Mouse (Mus musculus) stomach, postnatal 0 days (tissue): ENCODE data around the gene Pik3cg. TPM values are rescaled to one million over a fixed set of nuclear protein-coding genes. Genes with fewer than 3 reads are reported as not detected.
"Not testable (repeated sequence)": the region's sequence is repeated elsewhere in the genome, so short reads cannot be mapped to it uniquely, and the experiment has no call there.

Experiments used
- ATAC-seq: fragments of 200-750 bp; cut with Nextera tagmentation; 2 replicates; pipeline ENCODE4 v1.8.0; 2017; ENCODE audit not compliant: low FRiP score, low TSS enrichment
- DNase-seq: peaks from one replicate; pipeline ENCODE4 v3.0.0-alpha.2; 2016; ENCODE audit warnings: low spot score
- H3K27ac ChIP-seq: fragments of 300-500 bp; sonication (generic); replicated peaks from 2 replicates; pipeline ENCODE4 v1.5.1; 2014; ENCODE audit warnings: mild to moderate bottlenecking, control low read depth
- H3K27me3 ChIP-seq: fragments of 300-500 bp; sonication (generic); 2 replicates; pipeline ENCODE4 v1.6.1; 2014; ENCODE audit warnings: low read length; ENCODE audit not compliant: control insufficient read depth, insufficient read depth
- H3K36me3 ChIP-seq: fragments of 300-500 bp; sonication (generic); 2 replicates; pipeline ENCODE4 v1.6.1; 2014; ENCODE audit warnings: low read length, mixed read lengths; ENCODE audit not compliant: control insufficient read depth, insufficient read depth
- H3K4me1 ChIP-seq: fragments of 300-500 bp; sonication (generic); replicated peaks from 2 replicates; pipeline ENCODE4 v1.6.1; 2014; ENCODE audit warnings: antibody characterized with exemption; ENCODE audit not compliant: control insufficient read depth, insufficient read depth
- H3K4me2 ChIP-seq: fragments of 300-500 bp; sonication (generic); replicated peaks from 2 replicates; pipeline ENCODE4 v1.6.1; 2014; ENCODE audit warnings: low read depth, mild to moderate bottlenecking, control low read depth, moderate library complexity
- H3K4me3 ChIP-seq: fragments of 300-500 bp; sonication (generic); 2 replicates; pipeline ENCODE4 v1.5.1; 2014; ENCODE audit warnings: low read depth, low read length, control low read depth
- H3K9ac ChIP-seq: fragments of 300-500 bp; sonication (generic); 2 replicates; pipeline ENCODE4 v1.6.1; 2014; ENCODE audit warnings: mild to moderate bottlenecking, low read length, control low read depth, mixed read lengths
- H3K9me3 ChIP-seq: fragments of 300-500 bp; sonication (generic); 2 replicates; pipeline ENCODE4 v1.6.1; 2016; ENCODE audit warnings: low read length; ENCODE audit not compliant: control insufficient read depth
- CTCF ChIP-seq: IDR thresholded peaks from 2 replicates; pipeline ENCODE4 v1.5.1; 2016; ENCODE audit warnings: antibody characterized with exemption, low read depth, mild to moderate bottlenecking, moderate library complexity
- EP300 ChIP-seq: optimal IDR thresholded peaks from 2 replicates; pipeline ENCODE3; 2016; ENCODE audit warnings: antibody characterized with exemption
- WGBS: fragments of 180-500 bp; shearing (Covaris S2); extraction: QIAGEN DNeasy Blood & Tissue Kit; methylation state at CpG from one replicate; pipeline ENCODE4 v1.1.7; 2014; 5-methylcytosine and 5-hydroxymethylcytosine counted together
- polyA plus RNA-seq: library from polyadenylated mRNA; unstranded; fragments of >200 nt; fragmentation: Nextera tagmentation; extraction: Ambion mirVana; gene quantifications from 2 replicates; pipeline ENCODE4 v1.2.1, GENCODE M21; 2015

The Pik3cg gene
- polyA plus RNA-seq, result 1.6 TPM in 2 replicates

- H3K9ac ChIP-seq, result no peak within 1 kb of the TSS
- 31% methylated on average over 22 of the region's 22 CpGs for WGBS
- peak within 1 kb of the TSS; percentile 52 for H3K4me2 ChIP-seq
- H3K4me1 ChIP-seq, result no peaks in the 10 kb centered on the region
- no peaks in the 10 kb centered on the region for H3K9me3 ChIP-seq
- ATAC-seq (peak; percentile 66; the same call in 1 of the 2 replicates), DNase-seq (peak; percentile 50)
- TF ChIP-seq EP300 (no peak), CTCF (no peak)
- no peak within 1 kb of the TSS; the same call in 1 of the 2 replicates for H3K27ac ChIP-seq
- H3K4me3 ChIP-seq, result peak within 1 kb of the TSS; percentile 24; the same call in 1 of the 2 replicates
- H3K27me3 ChIP-seq, result no peaks in the 10 kb centered on the region
- no peaks in the 10 kb centered on the region for H3K36me3 ChIP-seq
These were observed at the start of gene Pik3cg for GRCm38 (mm10) chr12:32207948-32208891. Gene Pik3cg, minus strand, starts transcription at chr12:32208659.

- 71% methylated on average over 2 of the region's 2 CpGs for WGBS
- Histone ChIP-seq H3K9me3 (no peaks in the 10 kb centered on the region), H3K4me1 (no peaks in the 10 kb centered on the region), H3K27ac (no peak overlapping the region), H3K9ac (no peak overlapping the region), H3K4me3 (no peak overlapping the region), H3K27me3 (no peaks in the 10 kb centered on the region), H3K36me3 (no peaks in the 10 kb centered on the region), H3K4me2 (no peak overlapping the region)
- ATAC-seq (no peak), DNase-seq (no peak)
- no peak for TF ChIP-seq EP300
- TF ChIP-seq CTCF, result no peak
These were observed 40.0 kb upstream of the Pik3cg start for GRCm38 (mm10) chr12:32248483-32248882.

DNA sequence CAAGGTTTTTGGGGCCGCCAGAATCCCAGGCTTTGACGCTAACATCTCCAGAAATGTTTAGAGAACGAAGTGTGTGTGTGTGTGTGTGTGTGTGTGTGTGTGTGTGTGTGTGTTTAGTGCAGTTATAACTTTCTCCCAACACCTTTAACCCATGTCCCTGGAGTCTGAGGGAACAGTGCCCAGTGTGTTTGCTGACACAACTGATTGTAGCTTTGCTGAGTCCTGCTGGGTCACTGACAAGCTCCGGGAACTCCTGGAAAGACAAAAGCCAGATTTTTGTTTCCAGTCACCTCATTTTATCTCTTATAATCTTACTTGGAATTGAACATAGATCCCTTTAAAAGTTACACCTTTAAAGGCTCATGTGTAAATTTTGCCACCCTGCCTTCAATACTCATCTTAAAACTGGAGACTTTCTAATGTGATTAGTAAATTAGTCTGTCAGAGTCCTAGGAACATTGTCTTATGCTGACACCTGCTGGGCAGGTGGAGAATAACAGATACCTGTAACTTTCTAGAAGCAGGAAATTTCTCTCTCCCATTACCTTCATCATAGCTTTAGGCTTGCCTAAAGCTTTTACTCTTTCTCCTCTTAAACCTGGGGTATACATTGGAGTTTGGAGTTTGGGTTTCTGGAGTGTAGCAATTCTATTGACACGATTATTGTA lies 37.2 kb upstream of the Pik3cg start:
- no peak overlapping the region for H3K27ac ChIP-seq
- no peaks in the 10 kb centered on the region for H3K36me3 ChIP-seq
- H3K27me3 ChIP-seq, result no peaks in the 10 kb centered on the region
- no peaks in the 10 kb centered on the region for H3K9me3 ChIP-seq
- 41% methylated on average over 5 of the region's 5 CpGs for WGBS
- no peak overlapping the region for H3K9ac ChIP-seq
- no peak overlapping the region for H3K4me2 ChIP-seq
- ATAC-seq, result no peak
- no peak overlapping the region for H3K4me3 ChIP-seq
- TF ChIP-seq CTCF, result peak; percentile 82
- no peak for TF ChIP-seq EP300
- H3K4me1 ChIP-seq, result no peaks in the 10 kb centered on the region
- peak; percentile 50 for DNase-seq

- H3K27ac ChIP-seq, result no peak overlapping the region
- DNase-seq, result no peak
- no peaks in the 10 kb centered on the region for H3K4me1 ChIP-seq
These were observed 35.1 kb upstream of the Pik3cg start for GRCm38 (mm10) chr12:32243586-32243985.

GRCm38 (mm10) chr12:32239134-32239533 lies 30.7 kb upstream of the Pik3cg start:
- H3K36me3 ChIP-seq, H3K27me3 ChIP-seq, DNase-seq, H3K27ac ChIP-seq, H3K4me3 ChIP-seq, H3K4me2 ChIP-seq, H3K9me3 ChIP-seq, H3K9ac ChIP-seq, ATAC-seq, H3K4me1 ChIP-seq: not testable (repeated sequence)
- WGBS, result 69% methylated on average over 3 of the region's 3 CpGs

More at GRCm38 (mm10) chr12:32243586-32243985, 35.1 kb upstream of the Pik3cg start:
- H3K9me3 ChIP-seq, result no peaks in the 10 kb centered on the region
- H3K27me3 ChIP-seq, result no peaks in the 10 kb centered on the region
- 60% methylated on average over 1 of the region's 1 CpGs for WGBS
- H3K4me3 ChIP-seq, result no peak overlapping the region
- H3K9ac ChIP-seq, result no peak overlapping the region
- no peaks in the 10 kb centered on the region for H3K36me3 ChIP-seq
- no peak for TF ChIP-seq EP300
- no peak for TF ChIP-seq CTCF
- no peak overlapping the region for H3K4me2 ChIP-seq
- ATAC-seq, result peak; percentile 36
